Mouse (Mus musculus) liver, embryonic 15.5 days (tissue): Measurements from ENCODE around the gene Prox2. TPM values are rescaled to one million over a fixed set of nuclear protein-coding genes. Genes with fewer than 3 reads are reported as not detected.

Experiments
- ATAC-seq: fragments of 200-750 bp; cut with Nextera tagmentation; 2 replicates; pipeline ENCODE4 v1.8.0; 2017; ENCODE audit warnings: moderate number of reproducible peaks, mild to moderate bottlenecking, moderate library complexity; ENCODE audit not compliant: insufficient read depth
- H3K27ac ChIP-seq: fragments of 300-500 bp; sonication (generic); replicated peaks from 2 replicates; pipeline ENCODE4 v1.5.1; 2015; ENCODE audit warnings: mild to moderate bottlenecking, inconsistent platforms
- H3K27me3 ChIP-seq: fragments of 300-500 bp; sonication (generic); 2 replicates; pipeline ENCODE4 v1.6.1; 2015; ENCODE audit warnings: mild to moderate bottlenecking, inconsistent platforms
- H3K36me3 ChIP-seq: fragments of 300-500 bp; sonication (generic); replicated peaks from 2 replicates; pipeline ENCODE4 v1.6.1; 2015; ENCODE audit warnings: moderate library complexity, mild to moderate bottlenecking, inconsistent platforms
- H3K4me1 ChIP-seq: fragments of 300-500 bp; sonication (generic); replicated peaks from 2 replicates; pipeline ENCODE4 v1.6.1; 2015; ENCODE audit warnings: inconsistent platforms
- H3K4me2 ChIP-seq: fragments of 300-500 bp; sonication (generic); 2 replicates; pipeline ENCODE4 v1.6.1; 2015; ENCODE audit warnings: moderate library complexity, mild to moderate bottlenecking, inconsistent platforms
- H3K4me3 ChIP-seq: fragments of 300-500 bp; sonication (generic); replicated peaks from 2 replicates; pipeline ENCODE4 v1.5.1; 2015; ENCODE audit warnings: mild to moderate bottlenecking, inconsistent platforms
- H3K9ac ChIP-seq: fragments of 300-500 bp; sonication (generic); 2 replicates; pipeline ENCODE4 v1.6.1; 2015; ENCODE audit warnings: moderate library complexity, mild to moderate bottlenecking, inconsistent platforms
- H3K9me3 ChIP-seq: fragments of 300-500 bp; sonication (generic); replicated peaks from 2 replicates; pipeline ENCODE4 v1.6.1; 2016; ENCODE audit warnings: inconsistent platforms
- WGBS: fragments of 180-500 bp; shearing (Covaris S2); methylation state at CpG from one replicate; pipeline ENCODE4 v1.1.7; 2015; ENCODE audit warnings: mixed read lengths; ENCODE audit not compliant: insufficient replicate concordance; 5-methylcytosine and 5-hydroxymethylcytosine counted together
- polyA plus RNA-seq: library from polyadenylated mRNA; unstranded; fragments of >200 nt; fragmentation: Nextera tagmentation; extraction: Ambion mirVana; gene quantifications from 2 replicates; pipeline ENCODE4 v1.2.1, GENCODE M21; 2015

The Prox2 gene
- polyA plus RNA-seq, 1 experiment from 2014 or later, result 2.8 TPM

DNA sequence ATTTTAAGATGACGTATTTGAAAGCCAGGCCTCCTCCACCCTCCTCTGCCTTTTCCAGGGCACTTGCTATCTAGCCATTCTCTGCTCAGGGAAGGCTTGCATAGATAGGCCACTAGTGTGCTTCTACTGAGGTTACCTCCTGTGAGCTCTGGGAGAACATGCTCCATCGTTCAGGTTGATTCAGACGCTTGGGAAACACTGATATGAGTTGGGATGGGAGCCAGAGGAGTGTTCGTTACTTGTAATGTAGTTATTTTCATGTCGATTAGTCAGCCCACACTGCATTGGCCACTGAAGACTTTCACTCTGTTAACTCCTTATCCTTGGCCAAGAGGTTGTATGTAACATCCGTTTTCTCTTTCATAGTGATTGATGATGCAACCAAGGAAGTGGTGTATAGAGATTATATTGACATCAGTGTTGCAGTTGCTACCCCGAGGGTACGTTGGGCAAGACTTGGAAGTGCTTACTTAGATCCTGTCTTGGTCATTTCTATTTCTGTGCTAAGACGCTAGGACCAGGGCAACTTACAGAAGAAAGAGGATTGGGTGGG is 18.9 kb upstream of the Prox2 start:
- no peaks in the 10 kb centered on the region for H3K27me3 ChIP-seq
- 78% methylated on average over 9 of the region's 9 CpGs for WGBS
- peaks cover 96% of the 10 kb centered on the region for H3K36me3 ChIP-seq
- H3K27ac ChIP-seq, result no peak overlapping the region
- no peak overlapping the region for H3K4me2 ChIP-seq
- no peak overlapping the region for H3K9ac ChIP-seq
- no peak overlapping the region for H3K4me3 ChIP-seq
- peaks cover 4% of the 10 kb centered on the region; the same call in 1 of the 2 replicates for H3K4me1 ChIP-seq
- no peak for ATAC-seq
- H3K9me3 ChIP-seq, result no peaks in the 10 kb centered on the region

- H3K9ac ChIP-seq, result no peak overlapping the region
- no peak overlapping the region for H3K4me3 ChIP-seq
- no peak overlapping the region for H3K4me2 ChIP-seq
- H3K27ac ChIP-seq, result no peak overlapping the region
- H3K4me1 ChIP-seq, result peaks cover 4% of the 10 kb centered on the region; the same call in 1 of the 2 replicates
- no peaks in the 10 kb centered on the region for H3K27me3 ChIP-seq
- no peak for ATAC-seq
- H3K9me3 ChIP-seq, result no peaks in the 10 kb centered on the region
- H3K36me3 ChIP-seq, result peaks cover 96% of the 10 kb centered on the region
- WGBS, result 60% methylated on average over 8 of the region's 8 CpGs
These were observed 16.5 kb upstream of the Prox2 start for GRCm38 (mm10) chr12:85126986-85127603.

- ATAC-seq, result no peak
- no peaks in the 10 kb centered on the region for H3K27me3 ChIP-seq
- H3K27ac ChIP-seq, result no peak overlapping the region
- 83% methylated on average over 5 of the region's 5 CpGs for WGBS
- H3K9me3 ChIP-seq, result no peaks in the 10 kb centered on the region
- no peak overlapping the region for H3K4me2 ChIP-seq
- H3K9ac ChIP-seq, result no peak overlapping the region
- peaks cover 4% of the 10 kb centered on the region; the same call in 1 of the 2 replicates for H3K4me1 ChIP-seq
- H3K36me3 ChIP-seq, result peaks cover 98% of the 10 kb centered on the region
- no peak overlapping the region for H3K4me3 ChIP-seq
These were observed 14.2 kb upstream of the Prox2 start for GRCm38 (mm10) chr12:85124751-85125150.

GRCm38 (mm10) chr12:85123645-85124044 is 13.1 kb upstream of the Prox2 start:
- no peak overlapping the region for H3K9ac ChIP-seq
- no peak overlapping the region for H3K27ac ChIP-seq
- H3K36me3 ChIP-seq, result peaks cover 99% of the 10 kb centered on the region
- no peak overlapping the region for H3K4me2 ChIP-seq
- no peaks in the 10 kb centered on the region for H3K27me3 ChIP-seq
- no peak overlapping the region for H3K4me3 ChIP-seq
- H3K4me1 ChIP-seq, result peaks cover 4% of the 10 kb centered on the region; the same call in 1 of the 2 replicates
- no peaks in the 10 kb centered on the region for H3K9me3 ChIP-seq
- WGBS, result 78% methylated on average over 11 of the region's 11 CpGs
- ATAC-seq, result no peak

DNA sequence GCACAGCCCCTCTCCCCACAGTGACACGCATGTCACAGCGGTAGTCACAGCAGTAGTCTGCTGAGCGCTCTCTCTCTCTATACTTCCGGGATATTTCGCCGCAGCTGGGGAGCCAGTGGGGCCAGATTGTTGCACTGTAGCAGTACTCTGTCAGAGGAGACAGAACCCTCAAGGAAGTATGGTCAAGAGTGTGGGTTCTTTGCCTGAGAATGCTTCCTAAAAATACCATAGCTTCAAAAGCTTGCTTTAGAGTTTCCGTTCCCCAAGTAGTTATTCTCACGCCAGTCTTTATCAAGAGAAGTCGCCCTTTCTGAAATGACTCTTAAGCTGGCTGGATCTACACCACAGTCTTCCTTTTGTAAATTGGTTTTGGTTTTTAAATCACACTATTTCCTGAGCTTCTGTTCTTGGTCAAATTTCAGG is 12.6 kb upstream of the Prox2 start:
- H3K36me3 ChIP-seq, result peaks cover 99% of the 10 kb centered on the region

GRCm38 (mm10) chr12:85121806-85122459 is 11.4 kb upstream of the Prox2 start:
- no peak overlapping the region for H3K9ac ChIP-seq
- WGBS, result 86% methylated on average over 9 of the region's 9 CpGs
- H3K27ac ChIP-seq, result no peak overlapping the region
- H3K4me2 ChIP-seq, result no peak overlapping the region
- H3K27me3 ChIP-seq, result no peaks in the 10 kb centered on the region
- ATAC-seq, result no peak
- no peaks in the 10 kb centered on the region for H3K9me3 ChIP-seq
- H3K4me1 ChIP-seq, result peaks cover 8% of the 10 kb centered on the region; the same call in 1 of the 2 replicates
- peaks cover 98% of the 10 kb centered on the region for H3K36me3 ChIP-seq
- H3K4me3 ChIP-seq, result no peak overlapping the region

More for the DNA sequence above, 12.6 kb upstream of the Prox2 start:
- no peak for ATAC-seq
- no peak overlapping the region for H3K4me3 ChIP-seq
- no peaks in the 10 kb centered on the region for H3K9me3 ChIP-seq
- peaks cover 4% of the 10 kb centered on the region; the same call in 1 of the 2 replicates for H3K4me1 ChIP-seq
- H3K4me2 ChIP-seq, result no peak overlapping the region
- no peak overlapping the region for H3K9ac ChIP-seq
- WGBS, result 79% methylated on average over 9 of the region's 9 CpGs
- H3K27ac ChIP-seq, result no peak overlapping the region
- no peaks in the 10 kb centered on the region for H3K27me3 ChIP-seq

DNA sequence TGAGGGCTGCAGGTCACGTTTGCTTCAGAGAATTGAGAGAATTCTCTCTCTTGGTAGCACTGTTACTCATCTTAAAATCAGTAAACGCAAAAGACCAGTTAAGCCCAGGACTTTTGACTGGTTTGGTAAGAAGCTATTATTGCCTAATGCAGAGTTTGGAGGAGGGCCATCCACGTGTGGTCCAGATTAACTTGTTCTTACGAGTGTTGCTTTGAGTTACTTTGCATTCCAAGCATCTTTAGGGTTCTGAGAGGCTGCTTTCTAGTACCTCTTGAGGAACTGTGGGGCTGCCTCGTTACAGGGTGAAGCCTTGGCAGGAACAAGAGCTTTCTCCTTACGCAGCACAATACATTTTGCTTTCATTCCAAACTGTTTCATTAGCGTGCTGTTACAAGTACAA is 5.1 kb upstream of the Prox2 start:
- 76% methylated on average over 7 of the region's 7 CpGs for WGBS
- Histone ChIP-seq H3K4me1 (peaks cover 44% of the 10 kb centered on the region), H3K36me3 (peaks cover 60% of the 10 kb centered on the region)

GRCm38 (mm10) chr12:85113917-85114316 is 3.4 kb upstream of the Prox2 start:
- H3K27ac ChIP-seq, result 0 out of 2 replicates have a peak overlapping the region, but pooled peaks have one; percentile 46
- peaks cover 58% of the 10 kb centered on the region for H3K4me1 ChIP-seq

More for the DNA sequence above, 5.1 kb upstream of the Prox2 start:
- Histone ChIP-seq H3K4me2 (no peak overlapping the region), H3K27me3 (no peaks in the 10 kb centered on the region), H3K9me3 (no peaks in the 10 kb centered on the region), H3K27ac (no peak overlapping the region), H3K9ac (no peak overlapping the region), H3K4me3 (no peak overlapping the region)
- ATAC-seq, result no peak

GRCm38 (mm10) chr12:85113337-85113736 is 2.8 kb upstream of the Prox2 start:
- H3K4me3 ChIP-seq, result peak overlapping the region; percentile 90; the same call in 1 of the 2 replicates
- no peaks in the 10 kb centered on the region for H3K9me3 ChIP-seq
- peaks cover 37% of the 10 kb centered on the region for H3K36me3 ChIP-seq
- no peaks in the 10 kb centered on the region for H3K27me3 ChIP-seq
- no peak for ATAC-seq
- H3K4me2 ChIP-seq, result peak overlapping the region; percentile 80
- peaks cover 59% of the 10 kb centered on the region for H3K4me1 ChIP-seq
- 85% methylated on average over 3 of the region's 3 CpGs for WGBS
- H3K9ac ChIP-seq, result no peak overlapping the region
- 0 out of 2 replicates have a peak overlapping the region, but pooled peaks have one; percentile 46 for H3K27ac ChIP-seq

More at GRCm38 (mm10) chr12:85113917-85114316, 3.4 kb upstream of the Prox2 start:
- Histone ChIP-seq H3K27me3 (no peaks in the 10 kb centered on the region), H3K9ac (no peak overlapping the region), H3K9me3 (no peaks in the 10 kb centered on the region), H3K4me3 (no peak overlapping the region), H3K36me3 (peaks cover 43% of the 10 kb centered on the region), H3K4me2 (peak overlapping the region; percentile 80)
- WGBS, result 69% methylated on average over 3 of the region's 3 CpGs
- no peak for ATAC-seq

- H3K4me2 ChIP-seq, result peak overlapping the region; percentile 80
- no peak for ATAC-seq
- no peaks in the 10 kb centered on the region for H3K27me3 ChIP-seq
- no peaks in the 10 kb centered on the region for H3K9me3 ChIP-seq
- peaks cover 59% of the 10 kb centered on the region for H3K4me1 ChIP-seq
- H3K4me3 ChIP-seq, result peak overlapping the region; percentile 90
- peak overlapping the region; percentile 89 for H3K27ac ChIP-seq
- peaks cover 30% of the 10 kb centered on the region for H3K36me3 ChIP-seq
- H3K9ac ChIP-seq, result peak overlapping the region; percentile 94
- 61% methylated on average over 7 of the region's 7 CpGs for WGBS
These were observed 2.1 kb upstream of the Prox2 start for GRCm38 (mm10) chr12:85112550-85113251.
